Mouse (Mus musculus) gastrocnemius, postnatal 36 days (tissue): Measurements from ENCODE around the gene Gm30191. TPM values are rescaled to one million over a fixed set of nuclear protein-coding genes. Genes with fewer than 3 reads are reported as not detected.
"Not testable (repeated sequence)": the region's sequence is repeated elsewhere in the genome, so short reads cannot be mapped to it uniquely, and the experiment has no call there.

Experiments used
- DNase-seq, 2 experiments: peaks; one replicate each; pipeline ENCODE4 v3.0.0; 2022
- intact Hi-C: fragments of 180-260 bp; cut with DNase I; formaldehyde crosslinking; loops from one replicate; pipeline ENCODE4 v1.15.1; 2025
- total RNA-seq, 2 experiments: library from RNA; stranded (reverse); gene quantifications; 2 replicates each; pipeline ENCODE4 v1.2.3; 2021

The Gm30191 gene
- total RNA-seq, 2 experiments from 2014 or later, result not detected

GRCm38 (mm10) chr4:134251241-134252130, 4.8 kb downstream of the Gm30191 start:
- no peak for DNase-seq
- intact Hi-C loops, result loop anchor here (2.0 to 5.0 kb wide), 2 partner anchors 39 to 226 kb away; no protein-coding TSS in a partner anchor

DNA sequence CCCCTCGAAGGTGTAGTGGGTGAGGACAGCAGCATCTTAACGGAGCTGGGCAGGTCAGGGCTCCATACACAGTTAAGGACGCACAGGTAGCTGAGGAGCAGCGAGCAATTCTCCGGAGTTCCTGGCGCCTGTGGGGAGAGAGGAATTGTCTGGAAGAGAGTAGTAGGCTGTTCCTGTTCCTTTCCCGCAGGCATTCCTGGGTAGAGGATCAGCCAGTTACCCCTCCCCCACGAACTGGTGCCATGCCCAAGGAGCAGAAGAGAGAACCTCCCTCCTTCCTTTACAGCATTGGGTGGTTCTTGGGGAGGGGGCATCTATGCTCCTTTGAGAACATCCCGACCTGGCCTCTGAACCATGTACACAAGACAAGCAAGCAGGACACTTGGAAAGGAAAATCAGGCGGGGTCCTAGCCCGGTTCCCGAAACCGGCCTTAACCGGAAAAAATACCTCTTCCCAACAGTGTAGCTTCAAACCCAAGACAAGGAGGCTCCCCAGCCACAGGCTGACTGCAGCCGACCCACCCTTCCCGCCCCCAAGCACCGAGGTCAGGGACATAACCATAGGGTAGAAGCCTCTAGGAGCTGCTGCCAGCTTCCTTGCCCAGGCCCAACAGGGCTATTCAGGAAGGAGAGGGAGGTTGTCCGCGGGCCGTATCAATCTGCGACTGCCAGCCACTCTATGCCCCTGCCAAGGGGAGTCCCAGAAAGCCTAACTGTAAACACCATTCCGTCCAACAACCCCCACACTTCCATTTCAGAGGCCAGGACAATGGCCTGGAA, 5.6 kb downstream of the Gm30191 start:
- no peak for DNase-seq
- intact Hi-C loops, result loop anchor here (5.0 kb wide), 1 partner anchor 225 kb away; no protein-coding TSS in a partner anchor

DNA sequence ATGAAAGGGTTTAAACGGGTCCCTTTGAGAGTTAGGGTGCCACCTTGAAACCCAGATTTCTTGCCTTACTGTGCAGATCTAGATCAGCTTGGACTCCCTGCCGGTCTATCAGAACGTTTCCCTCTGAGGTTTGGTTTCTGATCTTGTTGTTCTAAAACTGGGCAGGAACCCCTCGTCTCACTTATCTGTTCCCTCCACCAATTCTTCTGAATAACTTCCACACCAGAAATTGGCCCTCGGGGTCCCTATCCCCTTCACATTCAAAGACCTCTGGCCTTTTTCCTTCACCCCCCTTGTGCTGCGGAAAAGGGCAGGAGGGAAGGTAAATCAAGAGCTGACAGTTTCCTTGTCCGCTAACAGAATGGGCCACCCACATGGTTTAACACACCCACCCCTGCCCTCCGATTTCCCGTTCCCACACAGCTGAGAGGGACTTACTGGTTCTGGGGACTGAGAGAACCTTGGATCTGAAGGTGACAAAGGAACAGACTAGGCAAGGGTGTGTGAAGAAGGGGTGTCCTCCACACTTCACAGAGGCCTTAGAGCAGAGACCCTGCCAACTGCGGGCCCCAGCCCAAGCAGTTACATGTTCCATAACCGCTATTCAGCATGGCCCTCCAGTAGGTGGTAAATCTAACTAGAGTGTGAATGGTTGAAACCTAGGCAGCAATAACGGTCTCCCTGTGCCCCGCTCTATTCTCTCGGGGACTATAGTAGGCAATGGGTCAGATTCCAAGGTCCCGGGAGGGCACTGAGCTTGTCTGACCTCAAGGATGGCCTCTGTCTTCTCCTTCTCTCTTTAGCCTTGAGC, 6.4 kb downstream of the Gm30191 start:
- intact Hi-C loops, result loop anchor here (5.0 kb wide), 1 partner anchor 224 kb away; no protein-coding TSS in a partner anchor
- no peak for DNase-seq

- no peak for DNase-seq
- intact Hi-C loops, result loop anchor here (5.0 kb wide), 1 partner anchor 223 kb away; no protein-coding TSS in a partner anchor
Measured at GRCm38 (mm10) chr4:134253722-134254324, 7.1 kb downstream of the Gm30191 start, which contains the start of gene Grrp1. Gene Grrp1, minus strand, starts transcription at chr4:134254106.

GRCm38 (mm10) chr4:134254835-134255234, 8.1 kb downstream of the Gm30191 start:
- DNase-seq, result no peak
- intact Hi-C loops, result loop anchor here (5.0 kb wide), 1 partner anchor 222 kb away; no protein-coding TSS in a partner anchor

DNA sequence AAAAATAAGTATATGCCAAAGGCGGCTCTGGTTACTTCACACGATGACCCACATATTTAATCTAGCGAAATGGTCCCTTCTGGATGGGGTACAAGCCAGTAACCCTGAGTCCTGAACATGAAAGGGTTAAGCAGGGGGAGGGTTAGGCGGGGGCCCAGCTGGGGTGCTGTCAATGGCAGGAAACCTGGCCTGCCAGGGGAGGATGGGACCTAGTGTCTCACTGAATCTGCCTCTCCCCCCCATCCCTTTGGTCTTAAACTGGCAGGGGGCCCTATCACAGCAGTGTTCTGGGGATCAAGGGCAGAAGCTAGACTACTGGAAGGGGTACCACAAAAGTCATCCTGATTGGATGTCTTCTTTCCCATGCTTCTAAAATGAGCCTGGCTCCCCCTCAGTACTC, 9.1 kb downstream of the Gm30191 start:
- intact Hi-C loops, result no loop called here

DNA sequence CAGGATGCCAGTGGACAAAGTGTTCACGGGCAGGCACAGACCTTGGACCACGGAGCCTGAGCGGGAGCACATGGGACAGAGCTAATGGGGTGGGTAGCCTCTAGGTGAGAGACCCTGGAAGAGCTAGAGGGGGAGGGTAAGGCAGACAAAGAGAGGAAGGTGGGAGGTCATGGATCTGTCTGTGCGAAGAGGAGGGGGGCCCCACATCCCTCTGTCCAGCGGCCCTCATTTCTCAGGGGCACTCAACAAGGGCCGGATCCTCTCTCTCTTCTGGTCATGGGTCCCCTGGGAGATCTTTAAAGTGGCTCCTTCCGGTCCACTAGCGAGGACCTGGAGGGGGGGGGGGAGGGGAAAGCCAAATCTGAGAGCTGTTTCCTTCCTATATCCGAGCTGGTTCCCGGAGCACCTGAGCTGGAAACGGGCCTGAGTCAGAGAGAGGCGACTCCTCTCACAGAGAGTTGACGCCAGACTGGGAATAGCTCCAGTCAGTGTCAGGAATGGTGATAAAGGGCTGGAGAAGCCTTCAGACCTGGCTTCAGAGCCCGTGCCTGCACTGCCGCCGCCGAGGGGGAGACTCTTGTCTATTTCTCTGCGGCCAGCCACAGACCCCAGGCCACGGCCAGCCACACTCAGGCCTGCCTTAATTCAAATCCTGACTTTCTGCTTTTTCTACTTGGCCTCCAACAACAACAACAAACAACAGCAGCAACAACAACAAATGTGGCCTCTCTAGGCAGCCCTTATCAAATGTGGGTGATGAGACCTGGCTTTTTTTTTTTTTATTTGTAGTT, 9.9 kb downstream of the Gm30191 start:
- DNase-seq, result no peak
- intact Hi-C loops, result no loop called here

More for the DNA sequence above, 9.1 kb downstream of the Gm30191 start:
- no peak for DNase-seq

- intact Hi-C loops, result no loop called here
- no peak for DNase-seq
Measured at GRCm38 (mm10) chr4:134257198-134258009, 10.7 kb downstream of the Gm30191 start.

GRCm38 (mm10) chr4:134258354-134258753, 11.6 kb downstream of the Gm30191 start:
- intact Hi-C loops, result no loop called here
- DNase-seq, result no peak

DNA sequence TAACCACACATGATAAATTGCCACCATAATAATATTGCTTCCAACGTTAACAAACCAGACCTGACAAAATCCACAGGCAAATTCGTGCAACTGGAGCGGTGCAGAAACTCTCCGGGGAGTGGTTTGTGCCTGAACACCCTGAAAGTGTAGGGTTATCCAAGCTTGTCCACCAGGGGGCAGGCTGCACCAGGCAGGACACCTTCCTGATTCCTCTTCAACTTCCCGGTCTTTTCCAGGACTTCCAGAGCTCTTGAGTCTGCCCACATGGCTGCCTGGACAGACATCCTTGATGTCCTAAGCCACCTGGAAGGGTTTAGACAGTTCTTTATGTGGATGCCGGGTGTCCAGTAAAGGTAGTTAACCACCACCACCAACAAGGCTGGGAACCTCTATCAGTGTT, 16.5 kb downstream of the Gm30191 start:
- intact Hi-C loops, result loop anchor here (2.0 kb wide), 1 partner anchor 126 kb away; no protein-coding TSS in a partner anchor
- peak in 1 of 2 experiments; percentile 58 for DNase-seq

GRCm38 (mm10) chr4:134265860-134266585, 19.3 kb downstream of the Gm30191 start:
- intact Hi-C loops, result loop anchor here (5.0 kb wide), 1 partner anchor 111 kb away; no protein-coding TSS in a partner anchor
- no peak for DNase-seq

DNA sequence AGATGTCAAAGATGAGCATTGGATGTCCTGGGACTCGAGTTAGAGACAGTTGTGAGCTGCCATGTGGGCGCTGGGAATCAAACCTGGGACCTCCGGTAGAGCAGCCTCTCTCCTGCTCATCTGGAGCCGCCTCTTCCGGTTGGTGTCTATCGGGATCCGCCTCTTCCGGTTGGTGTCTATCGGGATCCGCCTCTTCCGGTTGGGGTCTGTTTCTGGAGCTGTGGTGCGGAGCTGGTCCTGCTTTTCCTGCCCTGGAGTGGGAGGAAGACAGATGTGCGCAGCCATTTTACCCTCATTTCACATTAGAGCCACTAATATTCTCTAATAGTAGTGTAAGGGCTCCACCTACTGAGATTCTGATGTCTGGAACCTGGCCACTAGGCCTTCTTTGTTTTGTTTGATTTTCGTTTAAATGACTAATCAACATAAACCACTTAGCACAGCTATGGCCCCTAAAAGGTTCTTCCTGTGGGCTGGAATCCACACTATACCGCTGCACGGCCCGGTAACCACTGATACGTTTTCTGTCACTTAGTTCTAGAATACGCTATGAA, 21.4 kb downstream of the Gm30191 start:
- DNase-seq, result no peak

GRCm38 (mm10) chr4:134269622-134270021, 22.9 kb downstream of the Gm30191 start:
- intact Hi-C loops, result loop anchor here (5.0 kb wide), 1 partner anchor 108 kb away; no protein-coding TSS in a partner anchor
- not testable (repeated sequence) for DNase-seq

More for the DNA sequence above, 21.4 kb downstream of the Gm30191 start:
- intact Hi-C loops, result loop anchor here (5.0 kb wide), 1 partner anchor 109 kb away; no protein-coding TSS in a partner anchor

DNA sequence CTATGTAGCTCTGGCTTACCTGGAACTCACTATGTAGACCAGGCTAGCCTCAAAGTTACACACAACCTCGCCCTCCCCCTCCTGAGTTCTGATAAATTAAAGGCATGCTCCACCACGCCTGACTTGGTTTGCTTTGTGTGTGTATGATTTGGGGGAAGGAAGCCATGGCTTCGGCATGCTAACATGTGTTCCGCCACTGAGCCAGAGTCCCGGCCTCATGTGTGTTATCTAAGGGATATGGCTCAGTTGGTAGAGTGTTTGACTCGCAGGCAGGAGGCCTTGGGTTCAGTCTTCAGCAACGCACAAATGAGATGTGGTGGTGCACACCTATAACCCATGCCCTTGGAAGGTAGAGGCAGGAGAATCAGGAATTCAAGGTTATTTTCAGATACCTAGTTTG, 25.2 kb downstream of the Gm30191 start:
- intact Hi-C loops, result no loop called here

DNA sequence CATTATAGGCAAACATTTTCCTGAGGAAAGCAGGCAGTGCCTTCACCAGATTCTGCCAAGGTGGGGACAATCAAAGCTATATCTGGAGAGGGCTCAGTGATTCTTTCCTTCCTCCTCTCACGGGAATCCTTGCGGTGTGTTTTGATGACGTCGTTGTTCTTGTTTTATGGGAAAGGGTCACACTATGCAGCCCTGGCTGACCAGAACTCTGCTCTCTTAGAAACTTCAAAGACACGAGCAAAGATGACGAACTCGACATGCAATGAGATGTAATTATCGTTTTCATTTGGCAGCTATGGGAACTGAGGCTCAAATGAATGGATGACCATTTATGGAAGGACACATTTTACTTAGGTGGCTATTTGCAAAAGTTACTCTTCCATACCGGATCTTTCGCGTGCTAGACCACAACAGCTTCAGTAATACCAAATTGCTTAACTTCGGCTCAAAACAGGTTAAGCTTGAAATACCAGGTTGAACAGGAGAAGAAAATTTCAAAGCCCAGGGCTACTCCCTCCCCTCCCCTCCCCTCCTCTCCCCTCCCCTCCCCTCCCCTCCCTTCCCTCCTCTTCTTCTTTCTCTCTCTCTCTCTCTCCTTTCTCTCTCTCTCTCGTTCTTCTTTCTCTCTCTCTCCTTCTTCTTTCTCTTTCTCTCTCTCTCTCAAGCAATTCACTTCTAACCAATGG, 26.1 kb downstream of the Gm30191 start:
- intact Hi-C loops, result no loop called here
- DNase-seq, result no peak

More for the DNA sequence above, 25.2 kb downstream of the Gm30191 start:
- DNase-seq, result no peak
